Mouse (Mus musculus) adrenal gland, postnatal 25 days (tissue): ENCODE data around the gene Prkd1. TPM values are rescaled to one million over a fixed set of nuclear protein-coding genes. Genes with fewer than 3 reads are reported as not detected.
A peak's percentile ranks its signal among the peaks of the same experiment; 100 is the strongest.

ENCODE experiments used
- DNase-seq: peaks from one replicate; pipeline ENCODE4 v3.0.0; 2021; ENCODE audit warnings: mixed read lengths
- total RNA-seq: library from RNA; stranded (reverse); gene quantifications from 2 replicates; pipeline ENCODE4 v1.2.3, GENCODE M21; 2021

Prkd1 gene
- total RNA-seq, 1 experiment from 2014 or later = 13.4 TPM

DNA sequence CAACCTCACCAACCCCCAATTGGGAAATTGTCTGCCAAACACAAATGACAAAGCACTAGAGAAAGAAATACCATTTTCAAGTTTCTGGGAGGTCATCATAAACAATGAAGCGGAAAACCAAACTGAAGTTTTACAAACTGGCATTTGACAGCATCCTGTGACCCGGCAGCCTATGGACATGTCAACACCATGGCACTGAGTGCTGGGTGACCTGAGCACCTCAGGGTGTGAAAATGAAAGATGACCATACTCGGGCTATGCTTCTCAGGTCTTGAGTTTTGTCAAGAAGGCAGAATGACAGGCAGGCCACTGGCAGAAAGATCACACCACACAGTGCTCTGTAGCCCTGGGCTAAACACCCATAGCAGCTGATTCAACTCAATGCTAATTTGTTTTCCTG, 94.7 kb downstream of the Prkd1 start:
- no peak for DNase-seq

DNA sequence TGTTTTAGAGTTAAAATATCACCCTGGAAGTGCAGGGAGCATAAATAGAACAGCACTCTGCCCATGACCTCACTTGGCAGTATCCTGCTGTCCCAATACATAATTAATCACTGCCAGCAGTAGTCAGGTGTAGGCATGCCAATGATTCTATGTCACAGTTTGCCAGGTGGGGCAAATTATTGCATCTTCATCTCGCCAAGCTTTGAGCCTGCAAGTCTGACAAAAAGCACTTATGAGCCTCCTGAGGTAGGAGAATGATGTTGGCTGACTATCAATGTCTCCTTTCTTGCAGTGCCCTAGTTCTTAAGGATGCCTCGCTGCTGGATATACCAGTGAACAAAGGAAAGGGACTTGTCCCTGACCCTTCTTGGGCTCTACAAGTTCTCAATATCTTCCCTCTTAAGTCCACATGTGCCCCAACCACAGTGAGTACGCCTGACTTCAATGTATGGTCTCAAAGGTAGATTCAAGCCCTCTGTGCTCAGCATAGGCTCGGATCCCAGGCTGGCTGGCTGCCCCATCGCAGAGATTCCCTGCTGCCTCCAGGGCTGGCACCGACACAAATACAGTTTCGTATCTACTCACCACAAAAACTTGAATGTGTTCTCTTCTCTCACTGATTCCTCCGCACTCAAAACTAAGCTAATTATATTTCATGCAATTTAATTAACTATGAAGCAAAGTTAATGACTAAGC, 98.9 kb downstream of the Prkd1 start:
- DNase-seq = peak; percentile 74

DNA sequence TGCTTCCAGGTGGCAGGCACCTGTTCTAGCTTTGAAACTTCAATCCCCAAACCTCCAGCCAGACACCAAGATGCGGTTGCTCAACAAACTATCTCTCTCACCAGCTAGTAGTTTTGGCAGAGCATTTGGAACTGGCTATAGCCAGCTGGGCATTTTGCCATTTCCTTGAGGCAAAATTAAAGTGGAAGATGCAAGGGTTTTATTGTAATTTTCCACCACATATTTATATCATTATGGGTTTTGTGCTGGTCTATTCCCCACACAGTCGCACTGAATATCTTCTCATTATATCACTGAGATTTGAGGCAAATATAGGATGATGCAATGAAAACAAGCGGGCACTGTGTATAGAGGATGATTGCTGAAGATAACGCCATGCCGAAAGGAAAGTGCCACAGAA, 102.5 kb downstream of the Prkd1 start:
- DNase-seq = peak; percentile 25

DNA sequence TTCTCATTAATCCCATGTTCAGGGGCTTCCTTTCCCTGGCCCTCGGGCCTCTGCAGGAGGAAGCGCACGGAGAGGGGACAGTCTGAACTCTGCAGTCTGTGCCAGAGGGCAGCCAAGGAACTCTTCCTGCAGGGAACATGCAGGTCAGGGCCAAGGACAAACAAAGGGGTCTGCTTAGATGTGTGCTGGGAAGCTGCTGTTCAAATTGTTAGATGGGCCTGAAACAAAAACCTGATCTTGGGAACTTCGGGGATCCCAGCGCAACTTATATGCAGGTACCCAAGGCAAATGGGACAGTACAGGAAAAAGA, 103.3 kb downstream of the Prkd1 start:
- peak; percentile 5 for DNase-seq

DNA sequence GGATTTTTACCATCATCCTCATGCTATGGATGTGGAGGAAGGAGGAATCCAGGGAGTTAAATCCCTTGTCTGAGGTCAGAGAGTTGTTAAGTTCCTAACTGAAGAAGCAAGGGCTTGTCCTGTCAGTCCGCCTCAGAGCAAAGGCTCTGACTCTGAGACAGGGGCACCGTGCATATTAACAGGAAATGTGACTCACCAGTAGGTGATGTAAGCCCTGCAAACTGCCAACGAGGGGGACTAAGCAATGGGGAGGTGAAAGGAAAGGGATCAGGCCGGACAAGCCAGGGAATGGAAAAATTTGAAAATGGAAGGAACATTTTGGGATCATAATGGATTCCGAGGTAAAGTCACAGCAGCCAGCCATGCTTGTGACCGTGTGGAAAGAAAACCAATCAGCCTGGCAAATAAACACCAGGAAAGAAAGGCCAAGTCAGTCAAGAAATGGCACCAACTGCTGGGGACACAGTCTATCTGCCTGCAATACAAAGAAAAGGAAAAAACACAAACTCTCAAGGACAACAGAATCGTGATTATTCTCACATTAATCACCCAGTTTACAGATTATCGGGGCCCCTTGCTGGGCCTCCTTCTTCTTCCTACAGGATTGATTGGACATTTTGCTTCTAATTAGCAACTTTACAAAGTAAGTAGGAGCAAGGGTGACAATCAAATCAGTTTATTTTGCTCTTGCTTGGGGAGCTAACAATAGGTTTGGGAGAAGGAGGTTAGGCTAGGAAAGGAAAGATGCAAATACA, 103.9 kb downstream of the Prkd1 start:
- DNase-seq = peak; percentile 28

DNA sequence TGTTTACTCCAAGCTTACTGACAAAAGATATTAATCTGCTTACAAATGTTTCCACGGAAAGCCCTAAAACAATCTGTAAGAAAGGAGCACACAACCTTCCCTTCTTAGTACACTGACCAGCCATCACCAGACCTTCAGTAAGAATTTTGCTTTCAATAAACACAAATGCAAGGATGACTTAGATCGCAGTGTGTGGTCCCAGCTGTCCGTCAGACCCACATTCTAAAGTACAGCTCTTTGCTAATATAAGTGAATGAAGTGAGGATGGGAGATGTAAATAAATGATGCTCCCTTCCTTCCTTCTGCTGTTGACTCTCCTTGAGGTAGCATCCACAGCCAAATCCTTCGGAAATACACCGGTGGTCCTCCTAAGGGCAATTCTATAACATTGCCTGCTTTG, 108.1 kb downstream of the Prkd1 start:
- no peak for DNase-seq

DNA sequence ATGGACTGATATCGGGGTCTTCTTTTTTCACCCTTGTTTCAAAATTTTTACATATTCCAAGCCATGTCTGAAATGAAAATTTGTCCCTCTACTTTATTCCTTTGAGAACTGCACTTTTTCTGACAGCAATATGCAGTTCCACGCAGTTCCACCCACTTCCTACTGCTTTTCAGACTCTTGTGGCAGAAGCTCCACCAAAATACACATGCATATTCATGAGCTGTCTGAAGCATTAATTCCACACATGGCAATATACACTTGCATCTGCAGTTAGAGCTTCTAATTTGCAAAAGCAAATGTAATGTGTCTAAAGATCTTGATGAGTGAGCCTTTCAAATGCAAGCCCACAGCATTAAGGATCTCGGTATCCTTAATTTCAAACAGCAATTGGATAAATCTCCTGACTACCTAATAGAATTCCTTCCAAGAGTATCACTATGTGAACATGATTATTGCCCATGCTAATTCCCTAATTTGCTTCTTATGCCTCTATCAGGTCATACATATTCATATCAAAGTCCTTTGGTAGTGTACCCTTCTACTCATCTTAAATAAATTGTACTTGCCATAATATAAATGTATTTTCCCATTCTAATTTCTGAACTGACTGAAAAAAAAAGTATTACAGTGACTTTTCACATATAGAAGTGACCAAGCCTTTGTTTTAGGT, 110.5 kb downstream of the Prkd1 start:
- no peak for DNase-seq

DNA sequence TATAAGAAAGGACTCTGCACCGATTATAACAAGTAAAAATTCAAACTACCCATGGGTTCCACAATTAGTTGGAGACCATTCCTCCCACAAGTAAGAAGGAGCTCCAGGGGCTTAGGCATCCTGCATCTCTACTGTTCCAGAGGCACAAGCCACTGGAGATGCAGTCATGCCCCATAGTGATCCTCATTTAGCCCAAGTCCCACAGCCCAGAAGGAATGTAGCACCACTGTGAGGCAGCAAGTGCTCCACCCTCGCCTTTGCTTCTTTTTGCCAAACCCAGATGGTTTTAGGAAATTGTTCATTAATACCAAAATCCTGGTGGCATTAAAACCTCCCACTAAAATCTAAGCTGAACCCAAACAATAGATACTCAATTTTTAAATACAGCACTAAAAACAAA, 111.1 kb downstream of the Prkd1 start:
- no peak for DNase-seq

DNA sequence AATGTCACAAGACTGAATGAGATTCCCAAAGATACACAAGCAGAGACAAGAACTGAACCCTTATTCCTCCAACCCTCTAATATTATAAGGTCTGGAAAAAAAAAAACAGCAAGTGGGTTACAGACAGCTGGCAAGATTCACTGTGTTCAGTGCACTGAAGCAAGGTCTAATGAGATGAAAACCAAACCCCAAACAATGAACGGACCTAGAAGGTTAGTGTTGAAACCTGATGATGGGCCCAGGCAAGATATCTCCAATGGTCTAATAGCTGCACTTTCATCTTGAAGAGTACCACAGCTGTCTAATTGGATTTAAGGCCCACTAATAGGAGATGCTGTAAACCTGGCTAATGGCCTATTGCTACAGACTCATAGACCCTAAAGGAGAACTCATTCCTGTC, 111.9 kb downstream of the Prkd1 start:
- no peak for DNase-seq

DNA sequence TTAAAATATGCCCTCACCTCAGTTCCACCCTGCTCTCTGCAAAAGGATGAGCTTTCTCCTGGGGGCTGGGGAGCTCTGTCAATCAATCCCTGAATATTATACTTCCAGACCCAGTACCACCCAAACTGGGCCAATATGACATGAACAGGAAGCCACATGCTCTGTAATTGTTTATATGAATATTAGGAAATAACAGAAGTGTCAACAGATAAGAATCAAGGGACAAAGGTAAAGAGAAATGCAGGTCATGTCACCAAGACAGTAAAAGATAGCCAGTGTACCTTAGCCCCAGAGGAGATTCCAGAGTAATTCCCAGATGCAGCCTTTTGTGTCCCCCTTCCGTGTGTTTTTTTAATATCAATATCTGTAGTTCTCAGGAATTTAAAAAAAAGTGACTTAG, 120.3 kb downstream of the Prkd1 start:
- DNase-seq = no peak

DNA sequence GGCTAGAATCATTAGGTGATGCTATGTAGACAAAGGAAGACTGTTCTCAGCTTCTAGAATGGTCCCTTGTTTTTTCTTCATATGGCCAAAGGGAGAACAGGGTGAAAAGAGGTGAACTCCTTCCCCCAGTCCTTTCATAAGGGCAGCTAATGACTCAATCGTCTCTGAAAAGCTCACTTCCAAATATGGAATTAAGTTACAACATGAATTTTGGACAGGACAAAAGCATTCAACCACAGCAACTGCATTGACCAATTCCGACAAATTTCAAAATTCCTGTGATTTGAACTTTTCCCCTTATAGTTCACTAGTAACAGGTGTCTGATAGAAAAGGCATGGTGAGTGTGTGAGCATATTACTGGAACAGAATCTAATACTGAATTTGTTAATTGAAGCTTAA, 124.8 kb downstream of the Prkd1 start:
- no peak for DNase-seq

DNA sequence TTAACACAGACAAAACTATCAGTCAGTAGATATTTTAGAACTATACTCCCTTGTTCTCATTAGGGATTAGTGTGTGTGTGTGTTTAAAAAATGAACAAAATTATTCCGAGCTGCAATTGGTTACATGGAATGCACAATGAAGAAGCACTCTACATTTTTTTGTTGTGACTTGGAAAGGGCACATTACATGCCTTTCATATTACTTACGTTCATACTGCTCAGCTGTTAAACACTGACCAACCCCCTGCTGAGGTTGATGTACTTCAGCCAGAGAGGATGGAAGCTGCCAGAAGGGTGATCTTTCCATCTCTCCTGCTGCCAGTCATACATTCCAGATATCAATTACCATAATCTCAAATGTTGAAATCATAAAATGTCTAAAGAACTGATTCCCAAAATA, 134.4 kb downstream of the Prkd1 start:
- DNase-seq = no peak

DNA sequence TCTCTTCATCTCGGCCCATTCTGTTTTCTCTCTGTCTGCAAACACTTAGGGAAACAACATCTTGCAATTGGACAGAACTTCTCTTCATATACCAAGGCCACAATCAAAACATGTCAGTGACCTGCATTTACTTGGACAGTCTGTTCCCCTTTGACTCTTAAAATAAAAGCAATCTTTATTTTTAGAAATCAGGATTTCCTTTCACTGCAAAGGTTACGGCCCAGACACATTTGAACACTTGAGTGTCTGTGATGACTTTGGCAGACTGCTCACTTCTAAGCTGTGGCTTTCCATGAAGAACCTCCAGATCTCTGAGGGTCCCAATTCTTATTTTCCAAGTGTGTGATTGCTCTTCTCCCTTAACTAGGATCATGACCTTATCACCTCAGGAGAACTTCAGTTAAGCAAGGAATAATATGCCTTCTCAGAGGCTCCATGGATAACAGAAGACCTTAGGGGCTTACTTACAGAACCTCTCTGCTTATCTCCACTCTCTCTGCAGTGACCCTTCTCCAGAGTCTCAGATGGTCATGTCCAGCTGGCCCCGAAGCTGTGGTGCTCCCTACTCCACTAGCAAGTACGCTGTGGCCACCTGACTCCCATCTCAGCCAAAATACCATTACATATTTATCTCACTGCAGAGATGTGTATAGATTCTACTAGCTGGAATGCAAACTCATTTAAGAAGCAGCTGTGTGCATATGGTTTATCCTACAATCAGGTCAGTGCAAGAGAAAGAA, 137.2 kb downstream of the Prkd1 start:
- DNase-seq = no peak

DNA sequence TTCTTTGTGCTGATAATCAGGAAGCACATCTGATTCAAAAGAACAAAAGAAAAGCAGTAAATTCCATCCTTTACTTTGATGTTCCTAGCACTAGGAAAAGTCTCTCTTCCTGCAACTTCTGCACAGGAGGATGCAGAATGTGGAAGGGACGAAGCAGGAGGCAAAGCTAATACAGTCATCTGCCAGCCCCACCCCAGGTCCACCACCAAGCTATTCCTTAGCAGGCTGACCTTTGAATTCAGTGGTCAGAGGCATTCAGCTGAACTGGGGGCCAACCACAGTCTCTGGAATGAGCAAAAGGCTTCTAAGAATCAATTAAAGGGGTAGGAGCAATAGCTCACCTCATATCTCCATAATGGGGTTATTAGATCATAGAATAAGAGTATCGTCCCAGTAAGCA, 140.1 kb downstream of the Prkd1 start:
- no peak for DNase-seq

DNA sequence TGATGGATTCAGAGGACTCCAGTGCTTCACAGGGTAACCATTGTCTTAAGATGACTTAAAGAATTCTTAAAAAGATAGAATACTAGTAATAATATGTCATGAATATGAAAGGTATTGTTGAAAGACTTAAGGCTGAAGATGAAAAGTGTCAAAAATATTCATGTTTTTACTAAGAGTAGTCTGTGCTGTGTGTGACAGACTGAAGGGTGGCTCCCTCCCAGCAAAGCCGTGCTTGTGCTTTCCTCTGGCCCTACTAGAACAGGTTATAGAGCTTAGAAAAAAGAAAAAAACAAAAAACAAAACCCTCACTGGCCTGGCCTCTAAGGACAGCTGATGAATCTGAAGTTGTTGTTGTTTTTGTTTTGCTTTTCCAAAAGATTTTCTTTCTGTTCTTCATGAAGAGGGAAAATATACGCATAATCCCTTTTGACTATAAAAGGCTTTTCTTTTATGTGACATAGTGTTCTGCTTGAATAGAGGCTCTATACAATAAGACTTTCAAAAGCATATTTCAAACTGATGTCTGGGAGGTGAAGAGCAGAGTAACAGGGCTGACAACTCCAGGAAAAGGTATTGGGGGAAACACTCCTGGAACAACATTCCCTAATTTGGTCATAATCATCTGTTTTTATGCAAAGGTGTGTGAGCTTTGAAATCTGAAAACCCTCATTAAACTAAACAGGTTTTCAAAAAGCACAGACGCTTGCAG, 148.9 kb downstream of the Prkd1 start:
- DNase-seq = no peak

DNA sequence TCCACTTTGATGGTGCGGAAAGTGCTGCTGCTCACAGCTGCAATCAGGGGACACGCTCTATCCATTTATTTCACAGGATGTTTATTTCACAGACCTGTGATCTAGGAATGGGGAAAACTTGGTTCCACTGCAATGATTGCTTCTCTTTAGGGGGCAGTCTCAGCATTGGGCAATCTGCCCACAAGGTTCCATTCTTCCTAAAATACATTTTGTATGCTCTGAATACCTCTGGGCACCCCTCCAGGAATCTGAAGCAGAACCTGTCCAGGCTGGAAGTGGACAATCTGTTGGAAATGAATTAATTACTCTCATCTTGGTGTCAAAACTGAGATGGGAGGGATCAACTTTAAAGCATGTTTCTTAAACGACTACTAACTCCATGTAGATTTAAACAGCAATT, 152.9 kb downstream of the Prkd1 start:
- DNase-seq = no peak

DNA sequence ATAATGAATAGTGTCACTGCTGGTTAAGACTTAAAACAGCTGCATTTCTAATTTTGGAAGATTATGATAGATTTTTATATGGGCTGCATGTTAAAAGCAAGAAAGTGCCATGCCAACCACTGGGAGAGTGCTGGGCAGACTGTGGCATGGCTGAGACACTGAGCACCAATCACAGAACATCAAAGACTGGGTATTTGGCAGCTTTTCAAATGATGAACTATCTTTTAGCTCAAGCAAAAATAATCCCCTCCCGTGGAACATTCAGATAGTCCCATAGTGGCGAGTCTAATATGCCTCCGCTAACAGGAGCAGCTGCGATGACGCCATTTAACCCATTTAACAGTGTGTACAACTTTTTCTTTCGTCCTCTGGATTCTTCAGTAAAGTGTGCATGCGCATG, 169.1 kb downstream of the Prkd1 start:
- DNase-seq = no peak

DNA sequence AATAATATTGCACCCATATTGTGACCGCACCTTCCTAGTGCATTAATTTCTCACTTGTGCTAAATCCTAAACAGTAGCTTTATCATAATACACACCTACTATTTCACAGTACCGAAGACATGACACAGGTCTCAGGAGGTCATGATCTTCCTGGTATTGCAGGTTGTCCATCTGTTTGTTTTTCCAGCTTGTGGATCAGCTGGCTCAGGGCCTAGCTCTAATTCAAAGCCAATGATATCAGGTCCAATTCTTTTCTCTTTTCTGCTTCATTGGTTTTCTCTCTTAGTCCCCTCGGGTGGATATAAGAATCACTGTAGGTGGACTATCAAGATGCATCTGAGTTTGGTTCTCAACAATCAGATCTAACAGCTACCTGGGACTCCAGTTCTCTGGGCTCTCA, 191.7 kb downstream of the Prkd1 start:
- no peak for DNase-seq

DNA sequence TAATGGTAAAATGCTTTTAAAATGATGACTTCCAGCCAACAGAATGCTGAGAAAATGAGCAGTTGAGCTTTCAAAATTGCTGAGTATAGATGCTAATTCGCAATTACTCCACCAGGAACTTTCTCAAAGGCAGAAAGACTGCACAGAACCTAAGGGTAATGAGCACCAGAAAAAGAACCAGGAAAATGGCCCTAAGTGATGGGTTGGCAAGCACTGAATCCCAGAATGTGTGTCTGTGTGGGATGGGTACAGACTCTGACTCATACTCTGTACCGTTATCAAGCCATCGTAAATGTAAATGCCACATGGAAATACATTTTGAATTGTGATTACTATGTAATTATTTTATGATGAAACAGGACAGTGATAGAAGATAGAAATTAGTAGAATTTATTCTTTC, 197.1 kb downstream of the Prkd1 start:
- no peak for DNase-seq

DNA sequence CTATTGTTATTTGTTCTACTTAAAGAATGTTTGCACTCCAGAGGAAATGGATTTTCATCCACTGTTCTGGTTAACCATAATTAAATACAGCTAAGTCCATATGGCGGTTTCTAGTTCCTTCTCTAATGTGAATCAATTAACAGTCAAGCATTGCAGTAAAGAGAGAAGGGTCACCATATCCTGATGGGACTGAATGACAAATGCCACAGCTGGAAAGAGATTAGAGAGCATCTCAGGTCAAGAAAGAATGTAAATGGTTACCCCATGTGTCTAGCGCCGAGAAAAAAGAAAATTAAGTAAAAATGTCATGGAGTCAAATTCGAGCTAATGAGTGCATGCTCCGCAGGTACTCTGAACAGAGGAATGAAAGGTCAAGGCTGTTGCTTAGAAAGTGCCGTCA, 212.2 kb downstream of the Prkd1 start:
- DNase-seq = no peak

DNA sequence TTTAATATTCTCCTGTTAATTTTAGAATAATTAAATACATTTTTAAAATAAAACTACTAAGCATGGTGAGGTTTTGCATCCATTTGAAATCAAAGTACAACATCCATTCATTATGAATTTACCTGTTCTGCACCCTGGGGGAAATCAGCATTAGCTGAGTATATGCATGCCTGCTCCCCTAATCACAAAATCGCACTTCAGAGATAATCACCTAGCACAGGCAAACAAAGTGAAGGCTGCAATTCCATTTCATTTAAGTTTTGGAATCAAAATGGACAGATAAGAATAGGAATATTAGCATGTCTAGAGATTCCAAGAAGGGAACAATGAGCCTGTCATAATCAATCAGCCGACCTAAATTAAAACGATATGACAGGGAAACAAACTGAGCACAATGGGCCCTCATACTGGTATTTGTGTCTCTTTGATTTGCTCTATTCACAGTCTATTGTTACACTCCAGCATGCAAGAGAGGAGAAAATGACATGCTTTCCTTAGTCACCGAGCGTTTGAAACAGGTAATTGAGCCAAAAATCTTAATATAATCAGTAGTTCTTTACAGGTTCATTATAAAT, 218.7 kb downstream of the Prkd1 start:
- DNase-seq = no peak

DNA sequence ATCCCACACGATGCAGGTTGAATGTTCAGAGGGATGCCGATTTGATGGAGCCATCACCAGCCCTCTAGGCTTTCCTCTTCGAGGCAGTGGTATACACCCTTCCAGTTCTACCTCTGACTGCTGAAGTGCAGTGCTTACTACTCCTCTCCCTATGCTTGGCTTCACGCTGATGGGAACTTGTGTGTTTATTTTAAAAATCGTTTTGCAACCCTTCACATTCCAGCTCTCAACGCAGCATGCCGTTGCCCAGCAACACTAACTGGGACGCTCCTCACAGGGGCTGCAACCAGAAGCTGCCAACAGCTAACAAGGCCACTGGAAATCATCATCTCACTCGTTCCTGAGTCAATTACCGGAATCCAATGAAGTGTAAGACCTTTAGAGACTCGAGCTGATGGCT, 296.5 kb downstream of the Prkd1 start:
- no peak for DNase-seq
